Mouse (Mus musculus) heart, postnatal 0 days (tissue): ENCODE measurements around the gene Gm45021. TPM values are rescaled to one million over a fixed set of nuclear protein-coding genes. Genes with fewer than 3 reads are reported as not detected.

Experiments
- ATAC-seq: fragments of 200-750 bp; cut with Nextera tagmentation; 2 replicates; pipeline ENCODE4 v1.8.0; 2017; ENCODE audit warnings: low read depth, moderate number of reproducible peaks, moderate library complexity; ENCODE audit not compliant: insufficient read depth
- DNase-seq: peaks from one replicate; pipeline ENCODE4 v3.0.0-alpha.2; 2016; ENCODE audit warnings: low spot score
- H3K27ac ChIP-seq: fragments of 300-500 bp; sonication (generic); 2 replicates; pipeline ENCODE4 v1.5.1; 2014; ENCODE audit warnings: low read depth, mild to moderate bottlenecking
- H3K27me3 ChIP-seq: fragments of 300-500 bp; sonication (generic); 2 replicates; pipeline ENCODE4 v1.6.1; 2014; ENCODE audit warnings: low read length, mixed read lengths; ENCODE audit not compliant: control insufficient read depth, insufficient read depth
- H3K36me3 ChIP-seq: fragments of 300-500 bp; sonication (generic); replicated peaks from 2 replicates; pipeline ENCODE4 v1.6.1; 2014; ENCODE audit warnings: low read length, mixed read lengths; ENCODE audit not compliant: control insufficient read depth, insufficient read depth
- H3K4me1 ChIP-seq: fragments of 300-500 bp; sonication (generic); 2 replicates; pipeline ENCODE4 v1.6.1; 2014; ENCODE audit warnings: antibody characterized with exemption; ENCODE audit not compliant: control insufficient read depth, insufficient read depth
- H3K4me2 ChIP-seq: fragments of 300-500 bp; sonication (generic); 2 replicates; pipeline ENCODE4 v1.6.1; 2014; ENCODE audit warnings: low read depth, mild to moderate bottlenecking, low read length, moderate library complexity
- H3K4me3 ChIP-seq: fragments of 300-500 bp; sonication (generic); 2 replicates; pipeline ENCODE4 v1.5.1; 2014; ENCODE audit warnings: low read depth, low read length
- H3K9ac ChIP-seq: fragments of 300-500 bp; sonication (generic); replicated peaks from 2 replicates; pipeline ENCODE4 v1.6.1; 2014; ENCODE audit warnings: low read depth, low read length, mixed read lengths
- H3K9me3 ChIP-seq: fragments of 300-500 bp; sonication (generic); replicated peaks from 2 replicates; pipeline ENCODE4 v1.6.1; 2016; ENCODE audit warnings: low read length; ENCODE audit not compliant: control insufficient read depth
- CTCF ChIP-seq: IDR thresholded peaks from 2 replicates; pipeline ENCODE4 v1.5.1; 2016; ENCODE audit warnings: antibody characterized with exemption, control low read depth, low read depth
- EP300 ChIP-seq: IDR thresholded peaks from 2 replicates; pipeline ENCODE4 v1.6.1; 2016; ENCODE audit warnings: antibody characterized with exemption, low read depth
- WGBS: fragments of 180-500 bp; shearing (Covaris S2); extraction: QIAGEN DNeasy Blood & Tissue Kit; methylation state at CpG from one replicate; pipeline ENCODE4 v1.1.7; 2014; 5-methylcytosine and 5-hydroxymethylcytosine counted together
- polyA plus RNA-seq: library from polyadenylated mRNA; unstranded; fragments of >200 nt; fragmentation: Nextera tagmentation; extraction: Ambion mirVana; gene quantifications from 2 replicates; pipeline ENCODE4 v1.2.1, GENCODE M21; 2015
- total RNA-seq: library from RNA; depleted of rRNA; stranded (reverse); fragments of >200 nt; gene quantifications from 2 replicates; pipeline ENCODE4 v1.2.3, GENCODE M21; 2014; ENCODE audit warnings: low replicate concordance

The Gm45021 gene
- total and polyA plus RNA-seq, 2 experiments from 2014 or later, result not detected

DNA sequence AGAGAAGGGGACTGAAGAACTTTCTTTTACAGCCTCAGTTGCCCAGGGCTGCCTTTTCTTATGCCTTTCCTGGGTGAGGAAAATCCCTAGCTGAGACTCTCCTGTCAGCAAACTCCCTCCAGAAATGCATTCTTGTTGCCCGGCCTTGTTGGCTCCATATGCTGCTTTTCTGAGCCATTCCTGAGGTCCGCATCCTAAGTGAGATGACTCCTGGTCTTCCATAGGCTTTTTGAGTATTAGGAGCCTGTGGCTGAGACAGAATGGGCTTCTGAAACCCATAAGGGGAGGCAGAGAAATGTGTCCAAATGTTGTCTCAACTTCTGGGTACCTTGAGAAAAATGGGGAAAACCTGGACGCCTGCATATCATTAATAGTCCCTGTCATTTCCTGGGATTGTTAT, 15.4 kb upstream of the Gm45021 start:
- Histone ChIP-seq H3K4me3 (no peak overlapping the region), H3K4me1 (peaks cover 12% of the 10 kb centered on the region), H3K9ac (no peak overlapping the region), H3K4me2 (no peak overlapping the region), H3K27ac (no peak overlapping the region), H3K9me3 (no peaks in the 10 kb centered on the region), H3K36me3 (no peaks in the 10 kb centered on the region), H3K27me3 (no peaks in the 10 kb centered on the region)
- WGBS, result 59% methylated on average over 3 of the region's 3 CpGs
- no peak for ATAC-seq
- DNase-seq, result no peak
- TF ChIP-seq EP300 (no peak), CTCF (no peak)

DNA sequence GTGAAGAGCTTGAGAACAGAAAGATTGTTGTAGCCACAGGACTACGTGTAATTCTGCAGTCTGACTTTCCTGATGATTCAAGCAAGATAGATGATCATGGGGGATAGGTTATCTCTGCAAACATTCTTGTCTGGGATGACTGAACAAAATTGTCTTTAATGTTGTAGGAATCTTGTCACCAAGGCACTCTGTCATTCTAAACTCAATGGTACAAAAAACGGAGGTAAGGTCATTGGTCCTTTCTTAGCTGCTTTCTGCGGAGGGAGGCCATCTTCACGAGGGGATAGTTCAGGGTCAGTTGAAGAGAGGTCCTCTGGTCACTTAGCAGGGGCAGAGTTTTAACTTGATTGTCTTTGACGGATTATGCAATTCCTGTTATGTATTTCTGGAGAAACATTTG, 10.7 kb upstream of the Gm45021 start:
- ATAC-seq, result no peak
- TF ChIP-seq CTCF (no peak), EP300 (no peak)
- 58% methylated on average over 5 of the region's 5 CpGs for WGBS
- H3K36me3 ChIP-seq, result no peaks in the 10 kb centered on the region
- peak overlapping the region; percentile 79 for H3K27ac ChIP-seq
- no peak for DNase-seq
- no peaks in the 10 kb centered on the region for H3K27me3 ChIP-seq
- no peak overlapping the region for H3K4me2 ChIP-seq
- no peaks in the 10 kb centered on the region for H3K9me3 ChIP-seq
- no peak overlapping the region for H3K4me3 ChIP-seq
- no peak overlapping the region for H3K9ac ChIP-seq
- peaks cover 26% of the 10 kb centered on the region for H3K4me1 ChIP-seq

DNA sequence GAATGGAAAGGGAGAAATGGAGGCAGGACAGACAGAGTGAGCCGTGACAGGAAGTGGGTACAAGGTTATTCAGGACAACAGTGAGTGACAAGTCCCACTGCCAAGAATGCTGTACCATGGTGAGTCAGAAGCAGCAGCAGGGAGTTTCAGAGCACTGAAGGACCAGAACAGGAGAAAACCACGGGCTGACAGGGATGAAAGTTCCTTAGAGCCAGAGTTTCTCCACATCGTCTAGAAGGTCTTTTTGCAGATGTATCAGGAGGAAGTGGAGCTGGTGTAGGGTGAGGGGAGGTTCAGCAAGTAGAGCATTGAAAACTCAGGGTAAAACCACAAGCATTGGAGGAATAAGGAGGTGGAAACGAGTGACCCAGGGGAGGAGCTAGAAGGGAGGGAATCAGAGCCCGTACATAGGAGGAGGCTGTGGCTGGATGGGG, 10.2 kb upstream of the Gm45021 start:
- peak; percentile 64; the same call in 1 of the 2 replicates for ATAC-seq
- Histone ChIP-seq H3K4me3 (no peak overlapping the region), H3K9me3 (no peaks in the 10 kb centered on the region), H3K36me3 (no peaks in the 10 kb centered on the region), H3K4me1 (peaks cover 26% of the 10 kb centered on the region), H3K27me3 (no peaks in the 10 kb centered on the region), H3K27ac (peak overlapping the region; percentile 79), H3K4me2 (peak overlapping the region; percentile 44), H3K9ac (no peak overlapping the region; the same call in 1 of the 2 replicates)
- DNase-seq, result peak; percentile 52
- TF ChIP-seq EP300 (no peak), CTCF (no peak)
- WGBS, result 7% methylated on average over 5 of the region's 5 CpGs

DNA sequence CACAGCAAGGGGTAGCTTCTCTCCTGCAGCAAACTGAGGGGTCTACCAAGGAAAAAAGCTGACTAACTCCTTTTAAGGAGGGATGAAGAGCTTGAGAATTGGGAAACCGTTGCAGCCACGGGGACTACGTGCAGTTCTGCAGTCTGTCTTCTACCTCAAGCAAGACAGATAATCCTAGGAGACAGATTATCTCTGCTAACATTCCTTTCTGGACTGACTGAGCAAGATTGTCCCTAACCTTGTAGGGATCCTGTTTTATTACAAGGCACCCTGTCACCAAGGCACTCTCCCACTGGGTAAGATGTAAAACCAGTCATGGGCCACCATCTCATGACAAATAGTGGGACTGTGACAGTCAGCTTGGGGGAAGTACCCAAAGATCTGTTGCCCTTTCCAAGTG, 8.2 kb upstream of the Gm45021 start:
- Histone ChIP-seq H3K9ac (no peak overlapping the region), H3K4me3 (no peak overlapping the region), H3K4me2 (no peak overlapping the region), H3K27ac (peak overlapping the region; percentile 40), H3K27me3 (no peaks in the 10 kb centered on the region), H3K36me3 (no peaks in the 10 kb centered on the region), H3K4me1 (peaks cover 26% of the 10 kb centered on the region), H3K9me3 (no peaks in the 10 kb centered on the region)
- ATAC-seq (no peak), DNase-seq (no peak)
- 13% methylated on average over 3 of the region's 3 CpGs for WGBS
- TF ChIP-seq EP300 (no peak), CTCF (no peak)

DNA sequence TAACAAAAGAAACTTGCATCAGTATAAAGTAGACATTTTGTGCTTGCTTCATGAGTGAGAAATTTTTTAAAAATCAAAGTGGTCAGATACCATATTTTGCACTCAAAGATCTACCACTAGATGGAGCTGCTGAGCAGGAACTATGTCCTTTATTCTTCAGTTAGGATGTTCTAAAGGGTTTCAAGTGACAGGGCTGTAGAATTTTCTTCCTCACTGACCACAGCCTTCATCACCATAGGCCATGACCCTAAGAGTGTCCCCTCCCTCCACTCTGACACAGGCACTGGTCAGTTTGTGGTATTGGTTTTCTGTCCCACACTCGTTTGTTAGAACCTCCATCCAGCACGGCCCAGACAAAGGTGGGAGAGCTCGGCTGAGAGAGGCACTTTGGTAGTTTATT, 7.4 kb upstream of the Gm45021 start:
- ATAC-seq, result peak; percentile 42; the same call in 1 of the 2 replicates
- Histone ChIP-seq H3K4me2 (no peak overlapping the region), H3K27me3 (no peaks in the 10 kb centered on the region), H3K9ac (no peak overlapping the region), H3K36me3 (no peaks in the 10 kb centered on the region), H3K27ac (no peak overlapping the region), H3K9me3 (no peaks in the 10 kb centered on the region), H3K4me1 (peaks cover 26% of the 10 kb centered on the region), H3K4me3 (no peak overlapping the region)
- 50% methylated on average over 3 of the region's 3 CpGs for WGBS
- DNase-seq, result peak; percentile 53
- TF ChIP-seq EP300, result no peak
- peak; percentile 69 for TF ChIP-seq CTCF

DNA sequence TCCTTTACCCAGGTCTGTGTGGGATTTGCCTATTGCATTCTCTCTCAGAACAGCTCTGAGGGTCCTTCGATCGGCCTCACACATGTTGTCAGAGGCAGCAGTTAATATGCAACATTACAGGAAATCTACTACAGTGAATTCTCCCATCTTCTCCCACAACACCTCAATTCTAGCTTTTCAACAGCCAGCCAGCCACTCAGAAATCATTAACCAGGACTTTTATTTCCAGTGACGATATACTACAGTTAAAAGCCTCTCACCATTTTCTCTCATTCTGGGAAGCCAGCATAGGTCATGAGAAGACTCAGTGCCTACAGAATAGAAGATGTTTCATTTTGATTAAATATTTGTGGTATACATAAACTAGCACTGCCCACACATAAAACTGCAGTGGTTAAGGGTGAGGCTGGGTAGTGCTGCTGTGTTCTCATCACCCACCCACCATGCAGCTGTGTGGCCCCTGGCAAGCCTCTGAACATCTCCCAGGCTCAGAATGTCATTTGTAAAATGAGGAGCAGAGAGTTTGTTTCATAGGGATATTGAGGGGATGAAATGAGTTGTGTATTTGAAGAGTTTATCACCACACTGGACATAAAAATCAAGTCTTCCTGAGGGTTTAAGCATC, 1.9 kb downstream of the Gm45021 start:
- Histone ChIP-seq H3K27ac (no peak overlapping the region), H3K4me3 (no peak overlapping the region), H3K9me3 (no peaks in the 10 kb centered on the region), H3K9ac (no peak overlapping the region), H3K36me3 (peaks cover 7% of the 10 kb centered on the region), H3K27me3 (no peaks in the 10 kb centered on the region), H3K4me1 (peaks cover 30% of the 10 kb centered on the region), H3K4me2 (no peak overlapping the region)
- ATAC-seq, result no peak
- no peak for DNase-seq
- 85% methylated on average over 3 of the region's 3 CpGs for WGBS
- TF ChIP-seq CTCF (no peak), EP300 (no peak)
